Mouse (Mus musculus) naive thymus-derived CD4-positive, alpha-beta T cell, adult 2 months (primary cell): ENCODE measurements at regions not wholly inside any gene's neighbourhood (a gene's known extent, or its start where the extent isn't known, plus 50 kb on each side); places are given as distances from the start of the nearest gene placed in this dataset.

ENCODE experiments used
- DNase-seq: peaks from one replicate; pipeline ENCODE4 v3.0.0-alpha.2; 2011; ENCODE audit warnings: low read depth

GRCm38 (mm10) chr5:64022633-64023323 lies 54.1 kb upstream of the Rell1 start:
- no peak for DNase-seq

GRCm38 (mm10) chr5:64023324-64023650 lies 54.6 kb upstream of the Rell1 start:
- no peak for DNase-seq

GRCm38 (mm10) chr5:64024420-64024819 lies 55.7 kb upstream of the Rell1 start:
- peak; percentile 73 for DNase-seq

- no peak for DNase-seq
Measured at GRCm38 (mm10) chr5:64027733-64028132, 59.0 kb upstream of the Rell1 start.

- DNase-seq: peak; percentile 83
Measured at GRCm38 (mm10) chr5:64029622-64030145, 61.0 kb upstream of the Rell1 start.

GRCm38 (mm10) chr5:64030281-64030960 lies 61.7 kb upstream of the Rell1 start:
- peak; percentile 89 for DNase-seq

- DNase-seq: peak; percentile 63
Measured at GRCm38 (mm10) chr5:64038394-64038793, 54.4 kb upstream of the Pgm2 start.

GRCm38 (mm10) chr5:64040676-64041075 lies 52.1 kb upstream of the Pgm2 start:
- DNase-seq: peak; percentile 77
